Mouse (Mus musculus): ENCODE data around the gene Vmn1r223.

GRCm38 (mm10) chr13:23298445-23299232 lies 51.7 kb downstream of the Vmn1r223 start:
- TF ChIP-seq CTCF (IDR thresholded peaks at IDR 0.05; ENCODE audit: borderline replicate concordance, insufficient read depth, low read length) (no peak), POLR2A (IDR thresholded peaks at IDR 0.05; ENCODE audit: low read depth, low read length) (no peak)
